Mouse (Mus musculus) CH12.LX (cell line): ENCODE data around the gene AC124502.3. TPM values are rescaled to one million over a fixed set of nuclear protein-coding genes. Genes with fewer than 3 reads are reported as not detected.

Source experiments
- DNase-seq: peaks from one replicate; pipeline ENCODE4 v3.0.0-alpha.2; 2013; ENCODE audit errors: extremely low read depth
- H3K27ac ChIP-seq: 2 replicates; pipeline ENCODE4 v1.5.1; 2012; ENCODE audit warnings: low read depth, mild to moderate bottlenecking, control low read depth, moderate library complexity; ENCODE audit not compliant: insufficient read depth
- H3K27me3 ChIP-seq: replicated peaks from 2 replicates; pipeline ENCODE3; 2012; ENCODE audit warnings: inconsistent platforms
- H3K36me3 ChIP-seq, 2 experiments: replicated peaks in 1 of 2; 2 replicates each; pipeline versions ENCODE3 to v1.6.1; 2012; ENCODE audit warnings: inconsistent platforms in 1 of 2, low read length in 1 of 2, mild to moderate bottlenecking in 1 of 2, mixed read lengths in 1 of 2, moderate library complexity in 1 of 2; ENCODE audit not compliant: control insufficient read depth in 1 of 2, insufficient read depth in 1 of 2
- H3K4me1 ChIP-seq, 2 experiments: 2 replicates each; pipeline ENCODE4 v1.6.1; 2012; ENCODE audit warnings: inconsistent platforms in 1 of 2, moderate library complexity in 1 of 2; ENCODE audit not compliant: insufficient read depth in 2 of 2, control insufficient read depth in 1 of 2
- H3K4me2 ChIP-seq: 2 replicates; pipeline ENCODE4 v1.6.1; 2012; ENCODE audit warnings: low read depth, mild to moderate bottlenecking, control low read depth; ENCODE audit not compliant: poor library complexity, insufficient read depth, severe bottlenecking
- H3K4me3 ChIP-seq, 3 experiments: fragments of 150-350 bp in 1 of 3; sonication (generic) in 1 of 3; replicated peaks in 1 of 3; 2 replicates each; pipeline versions ENCODE3 to v1.5.1; 2011 to 2012; ENCODE audit warnings: low read depth in 2 of 3, low read length in 2 of 3, mild to moderate bottlenecking in 2 of 3, moderate library complexity in 2 of 3, control low read depth in 1 of 3, improper control_type of control experiment in 1 of 3, inconsistent platforms in 1 of 3, mixed read lengths in 1 of 3; ENCODE audit not compliant: poor library complexity in 1 of 3
- H3K79me2 ChIP-seq: replicated peaks from 2 replicates; pipeline ENCODE4 v1.6.1; 2012; ENCODE audit warnings: mild to moderate bottlenecking, moderate library complexity; ENCODE audit not compliant: control insufficient read depth, poor library complexity, insufficient read depth, severe bottlenecking; ENCODE audit errors: extremely low read depth
- H3K9ac ChIP-seq: 2 replicates; pipeline ENCODE4 v1.6.1; 2012; ENCODE audit warnings: low read depth, mild to moderate bottlenecking, control low read depth, moderate library complexity; ENCODE audit not compliant: insufficient read depth
- H3K9me3 ChIP-seq: replicated peaks from 2 replicates; pipeline ENCODE3; 2012; ENCODE audit warnings: low read length, inconsistent platforms, mixed read lengths
- BHLHE40 ChIP-seq: IDR thresholded peaks from 2 replicates; pipeline ENCODE4 v1.6.1; 2011; ENCODE audit warnings: mild to moderate bottlenecking, low read depth, low read length, improper control_type of control experiment
- CTCF ChIP-seq, 2 experiments: IDR thresholded peaks in 1 of 2; conservative IDR thresholded peaks in 1 of 2; 2 replicates each; pipeline ENCODE4 v1.5.1; 2011 to 2012; ENCODE audit warnings: low read depth in 2 of 2, low read length in 2 of 2, improper control_type of control experiment in 1 of 2, inconsistent platforms in 1 of 2, mild to moderate bottlenecking in 1 of 2, moderate library complexity in 1 of 2
- ELF1 ChIP-seq: IDR thresholded peaks from 2 replicates; pipeline ENCODE4 v1.6.1; 2014; ENCODE audit warnings: low read depth, mild to moderate bottlenecking, inconsistent platforms, low read length, improper control_type of control experiment
- ETS1 ChIP-seq: conservative IDR thresholded peaks from 2 replicates; pipeline ENCODE4 v1.6.1; 2012; ENCODE audit warnings: low read depth, mild to moderate bottlenecking, inconsistent platforms, low read length, improper control_type of control experiment, moderate library complexity
- GABPA ChIP-seq: IDR thresholded peaks from 2 replicates; pipeline ENCODE4 v1.6.1; 2012; ENCODE audit warnings: low read depth, low read length, improper control_type of control experiment, inconsistent platforms; ENCODE audit not compliant: insufficient replicate concordance
- KAT2A ChIP-seq: IDR thresholded peaks from 2 replicates; pipeline ENCODE4 v1.6.1; 2012; ENCODE audit warnings: low read length, improper control_type of control experiment, inconsistent platforms; ENCODE audit not compliant: insufficient replicate concordance
- MAFK ChIP-seq: IDR thresholded peaks from 2 replicates; pipeline ENCODE4 v1.6.1; 2011; ENCODE audit warnings: low read length, improper control_type of control experiment; ENCODE audit not compliant: insufficient replicate concordance
- MAX ChIP-seq: IDR thresholded peaks from 2 replicates; pipeline ENCODE4 v1.6.1; 2011; ENCODE audit warnings: low read length, improper control_type of control experiment
- MXI1 ChIP-seq: IDR thresholded peaks from 2 replicates; pipeline ENCODE4 v1.6.1; 2011; ENCODE audit warnings: mild to moderate bottlenecking, low read depth, low read length, improper control_type of control experiment
- NELFE ChIP-seq: IDR thresholded peaks from 2 replicates; pipeline ENCODE4 v1.6.1; 2011; ENCODE audit warnings: low read depth, low read length, improper control_type of control experiment
- NRF1 ChIP-seq: IDR thresholded peaks from 2 replicates; pipeline ENCODE4 v1.6.1; 2014; ENCODE audit warnings: low read depth, mild to moderate bottlenecking, inconsistent platforms, low read length, improper control_type of control experiment, moderate library complexity
- PAX5 ChIP-seq: IDR thresholded peaks from 2 replicates; pipeline ENCODE4 v1.6.1; 2012; ENCODE audit warnings: low read length, inconsistent platforms, mixed read lengths
- POLR2A ChIP-seq: IDR thresholded peaks from 2 replicates; pipeline ENCODE4 v1.6.1; 2011; ENCODE audit warnings: low read depth, mild to moderate bottlenecking, improper control_type of control experiment, low read length
- SIN3A ChIP-seq: IDR thresholded peaks from 2 replicates; pipeline ENCODE4 v1.6.1; 2012; ENCODE audit warnings: low read length, improper control_type of control experiment, inconsistent platforms
- SMC3 ChIP-seq: IDR thresholded peaks from 2 replicates; pipeline ENCODE4 v1.6.1; 2011; ENCODE audit warnings: low read depth, low read length, improper control_type of control experiment
- TBP ChIP-seq: conservative IDR thresholded peaks from 2 replicates; pipeline ENCODE4 v1.6.1; 2011; ENCODE audit warnings: low read depth, low read length, improper control_type of control experiment
- TCF12 ChIP-seq: IDR thresholded peaks from 2 replicates; pipeline ENCODE4 v1.6.1; 2014; ENCODE audit warnings: low read depth, mild to moderate bottlenecking, inconsistent platforms, low read length, improper control_type of control experiment
- UBTF ChIP-seq: IDR thresholded peaks from 2 replicates; pipeline ENCODE4 v1.6.1; 2012; ENCODE audit warnings: low read depth, mild to moderate bottlenecking, inconsistent platforms, low read length, improper control_type of control experiment, moderate library complexity
- USF2 ChIP-seq: conservative IDR thresholded peaks from 2 replicates; pipeline ENCODE4 v1.6.1; 2011; ENCODE audit warnings: low read depth, low read length, improper control_type of control experiment
- ZKSCAN1 ChIP-seq: IDR thresholded peaks from 2 replicates; pipeline ENCODE4 v1.6.1; 2012; ENCODE audit warnings: low read depth, inconsistent platforms, low read length, improper control_type of control experiment, borderline replicate concordance
- dilution Hi-C: fragments of 300-500 bp; cut with MboI; formaldehyde crosslinking; loops from 2 replicates; pipeline ENCODE4 v1.14.3; 2020; ENCODE audit warnings: low sequenced_read_pairs; ENCODE audit not compliant: extremely low pct_unique_long_range_greater_than_20kb, extremely low pct_ligation_motif_present
- in situ Hi-C: fragments of 300-500 bp; cut with MboI; formaldehyde crosslinking; loops from 3 replicates; pipeline ENCODE4 v1.14.3; 2019; ENCODE audit warnings: low sequenced_read_pairs, low pct_ligation_motif_present, low pct_unique_long_range_greater_than_20kb, mixed read lengths
- polyA plus RNA-seq: library from polyadenylated mRNA; unstranded; fragments of >175 nt; gene quantifications from 2 replicates; pipeline ENCODE4 v1.2.1, GENCODE M21; 2012; ENCODE audit warnings: low read depth; ENCODE audit not compliant: insufficient read length
- total RNA-seq, 2 experiments: library from RNA; depleted of rRNA; stranded (reverse); fragments of 300-350 nt in 1 of 2; fragments of >200 nt in 1 of 2; gene quantifications; 2 replicates each; pipeline ENCODE4 v1.2.3; 2012 to 2014

AC124502.3 gene
- total and polyA plus RNA-seq, 3 experiments, result 0.15 to 2.1 (median 0.29) TPM

DNA sequence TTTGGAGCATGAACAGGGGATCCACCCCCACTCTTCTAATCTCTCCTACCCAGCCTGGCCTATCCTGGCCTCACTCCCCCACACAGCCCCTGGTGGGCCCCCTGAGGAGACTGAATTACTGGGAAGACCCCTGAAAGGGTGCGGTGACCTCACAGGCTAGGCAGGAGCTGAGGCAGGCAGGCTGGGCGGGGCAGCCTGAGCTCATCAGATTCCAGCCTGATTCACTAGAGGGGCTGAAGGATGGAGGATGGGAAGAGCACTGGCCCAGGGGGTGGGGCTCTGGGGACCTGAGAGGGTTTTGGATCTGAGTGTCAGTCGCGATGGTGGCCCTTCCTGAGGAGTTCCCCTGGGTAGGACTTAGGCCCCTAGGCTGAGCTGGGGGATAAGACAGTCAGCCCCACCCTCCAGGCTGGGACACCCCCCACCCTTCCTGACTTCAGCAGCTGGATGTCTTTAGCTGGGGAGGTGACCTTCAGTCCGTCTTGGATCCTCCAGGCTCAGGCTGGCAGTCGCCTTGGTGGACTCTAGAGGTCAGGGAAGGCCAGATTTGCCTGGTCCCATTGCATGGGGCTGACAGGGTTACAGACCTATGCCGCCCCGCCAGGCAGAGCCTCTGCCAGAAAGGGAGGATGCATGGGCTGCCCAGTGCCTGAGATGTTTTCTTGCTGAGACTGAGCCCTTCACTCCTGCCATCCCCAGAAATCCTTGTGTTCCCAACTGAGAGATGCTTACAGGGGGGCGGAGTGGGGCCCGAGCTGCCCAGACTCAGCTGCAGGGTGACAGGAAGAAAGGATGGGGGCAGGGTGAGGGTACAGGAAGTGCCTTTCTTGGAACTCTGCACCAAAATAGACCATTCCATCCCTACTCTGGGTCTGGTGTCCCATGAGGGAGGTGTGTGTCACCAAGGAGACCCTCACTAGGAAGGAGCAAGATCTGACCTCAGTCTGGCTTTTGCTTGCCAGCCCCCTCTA, 20.4 kb downstream of the AC124502.3 start:
- H3K4me2 ChIP-seq, result no peak overlapping the region
- dilution Hi-C loops (no loop called here), in situ Hi-C loops (no loop called here)
- peaks cover 6 to 12% of the 10 kb centered on the region in 2 experiments for H3K4me1 ChIP-seq
- H3K27ac ChIP-seq, result no peak overlapping the region
- H3K36me3 ChIP-seq, result peaks cover 0 to 12% of the 10 kb centered on the region in 2 experiments
- H3K9me3 ChIP-seq, result no peaks in the 10 kb centered on the region
- no peak overlapping the region for H3K9ac ChIP-seq
- TF ChIP-seq USF2 (no peak), NELFE (no peak), MAX (no peak), MXI1 (no peak), ETS1 (no peak), NRF1 (no peak), UBTF (no peak), ELF1 (no peak), ZKSCAN1 (no peak), PAX5 (no peak), SIN3A (no peak), KAT2A (no peak), POLR2A (no peak), MAFK (no peak), TCF12 (no peak), GABPA (no peak), SMC3 (no peak)
- no peak overlapping the region for H3K4me3 ChIP-seq
- no peaks in the 10 kb centered on the region for H3K79me2 ChIP-seq
- H3K27me3 ChIP-seq, result peaks cover 24% of the 10 kb centered on the region
- DNase-seq, result no peak

- peaks cover 5 to 11% of the 10 kb centered on the region in 2 experiments; a peak in 3 of 4 replicates for H3K4me1 ChIP-seq
- no peak overlapping the region for H3K4me2 ChIP-seq
- peaks cover 40% of the 10 kb centered on the region for H3K27me3 ChIP-seq
- DNase-seq, result no peak
- H3K9ac ChIP-seq, result no peak overlapping the region
- H3K79me2 ChIP-seq, result no peaks in the 10 kb centered on the region
- peaks cover 0 to 4% of the 10 kb centered on the region in 2 experiments for H3K36me3 ChIP-seq
- dilution Hi-C loops (no loop called here), in situ Hi-C loops (no loop called here)
- no peak overlapping the region for H3K27ac ChIP-seq
- no peak for TF ChIP-seq UBTF
- TF ChIP-seq POLR2A, result no peak
- TF ChIP-seq SMC3, result no peak
- no peak for TF ChIP-seq USF2
- no peak for TF ChIP-seq BHLHE40
- TF ChIP-seq GABPA, result no peak
- TF ChIP-seq ZKSCAN1, result no peak
- TF ChIP-seq CTCF (conservative IDR thresholded peaks at IDR 0.05 in 1 of 2, IDR thresholded peaks at IDR 0.05 in 1 of 2; ENCODE audit: low read depth in 2 of 2, low read length in 2 of 2), result no peak
- TF ChIP-seq TBP, result no peak
- H3K4me3 ChIP-seq, result no peak overlapping the region
- no peaks in the 10 kb centered on the region for H3K9me3 ChIP-seq
Observed at GRCm38 (mm10) chr19:5060365-5061330, 22.0 kb downstream of the AC124502.3 start.
